7 mouse cellular contexts compared by ENCODE assay signal in genomic region chr3:60494774-60495535, GRCm38 (mm10). TPM values are rescaled to one million over a fixed set of nuclear protein-coding genes. Genes with fewer than 3 reads are reported as not detected.
A peak's percentile ranks its signal among the peaks of the same experiment; 100 is the strongest.
DNase-seq lines count a peak whose midpoint lies in the region; ATAC-seq and TF ChIP-seq lines count a peak whose summit lies in the region.
"Not testable (repeated sequence)": the region's sequence is repeated elsewhere in the genome, so short reads cannot be mapped to it uniquely, and the experiment has no call there.

No protein-coding gene starts in this region.

- peak; percentile 40 for DNase-seq in brain, adult 2 months (ENCODE audit: low read depth, low spot score)
- DNase-seq in forebrain, embryonic 14.5 days (ENCODE audit: low spot score), result peak; percentile 14
- DNase-seq in heart, postnatal 0 days (ENCODE audit: low spot score), result not testable (repeated sequence)

- TF ChIP-seq EP300 in heart, postnatal 0 days (IDR thresholded peaks at IDR 0.05; ENCODE audit: low read depth), result not testable (repeated sequence)

- not testable (repeated sequence) for H3K27ac ChIP-seq in forebrain, embryonic 14.5 days (ENCODE audit: low read depth, low read length); heart, postnatal 0 days (ENCODE audit: low read depth); intestine, embryonic 15.5 days; midbrain, embryonic 12.5 days (replicated peaks); neural tube, embryonic 14.5 days (ENCODE audit: low read depth, low read length)
- peak overlapping the region; percentile 58 for H3K27ac ChIP-seq in liver, embryonic 16.5 days (ENCODE audit: low read length)

- peak; percentile 8; the same call in 1 of the 2 replicates for TF ChIP-seq CTCF in heart, postnatal 0 days (IDR thresholded peaks at IDR 0.05; ENCODE audit: low read depth)

- H3K27me3 ChIP-seq in forebrain, embryonic 14.5 days (replicated peaks; ENCODE audit: control insufficient read depth, insufficient read depth, low read length); heart, postnatal 0 days (ENCODE audit: control insufficient read depth, insufficient read depth, low read length); intestine, embryonic 15.5 days (replicated peaks); liver, embryonic 16.5 days (ENCODE audit: control insufficient read depth, insufficient read depth, low read depth, low read length); midbrain, embryonic 12.5 days; neural tube, embryonic 14.5 days (ENCODE audit: control insufficient read depth, insufficient read depth, low read length): not testable (repeated sequence)

- H3K4me2 ChIP-seq in forebrain, embryonic 14.5 days (ENCODE audit: low read length); intestine, embryonic 15.5 days (replicated peaks); midbrain, embryonic 12.5 days (replicated peaks); neural tube, embryonic 14.5 days (ENCODE audit: low read depth, low read length): not testable (repeated sequence)
- H3K4me2 ChIP-seq in heart, postnatal 0 days (ENCODE audit: low read depth, low read length), result 0 out of 2 replicates have a peak overlapping the region, but pooled peaks have one; percentile 18
- H3K4me2 ChIP-seq in liver, embryonic 16.5 days (ENCODE audit: low read depth, low read length), result peak overlapping the region; percentile 3; the same call in 1 of the 2 replicates

- H3K4me3 ChIP-seq in forebrain, embryonic 14.5 days (ENCODE audit: low read depth, low read length); heart, postnatal 0 days (ENCODE audit: low read depth, low read length); intestine, embryonic 15.5 days (replicated peaks); midbrain, embryonic 12.5 days; neural tube, embryonic 14.5 days (ENCODE audit: low read depth, low read length): not testable (repeated sequence)
- H3K4me3 ChIP-seq in liver, embryonic 16.5 days (ENCODE audit: low read depth, low read length), result peak overlapping the region; percentile 24; the same call in 1 of the 2 replicates

- not testable (repeated sequence) for H3K4me1 ChIP-seq in forebrain, embryonic 14.5 days (ENCODE audit: control insufficient read depth, insufficient read depth, low read length); heart, postnatal 0 days (ENCODE audit: control insufficient read depth, insufficient read depth); intestine, embryonic 15.5 days (replicated peaks); midbrain, embryonic 12.5 days; neural tube, embryonic 14.5 days (ENCODE audit: control insufficient read depth, insufficient read depth, low read length)
- H3K4me1 ChIP-seq in liver, embryonic 16.5 days (ENCODE audit: control insufficient read depth, low read depth, low read length), result peaks cover 14% of the 10 kb centered on the region

- not testable (repeated sequence) for H3K9ac ChIP-seq in forebrain, embryonic 14.5 days (ENCODE audit: low read length); heart, postnatal 0 days (replicated peaks; ENCODE audit: low read depth, low read length); intestine, embryonic 15.5 days; liver, embryonic 16.5 days (ENCODE audit: low read depth, low read length); midbrain, embryonic 12.5 days (replicated peaks); neural tube, embryonic 14.5 days (replicated peaks; ENCODE audit: low read depth, low read length)

- H3K36me3 ChIP-seq in forebrain, embryonic 14.5 days (ENCODE audit: control insufficient read depth, insufficient read depth, low read length); heart, postnatal 0 days (replicated peaks; ENCODE audit: control insufficient read depth, insufficient read depth, low read length); intestine, embryonic 15.5 days; liver, embryonic 16.5 days (ENCODE audit: control insufficient read depth, insufficient read depth); midbrain, embryonic 12.5 days; neural tube, embryonic 14.5 days (ENCODE audit: control insufficient read depth, insufficient read depth, low read length): not testable (repeated sequence)

- peak; percentile 52 for ATAC-seq in forebrain, embryonic 14.5 days
- not testable (repeated sequence) for ATAC-seq in heart, postnatal 0 days (ENCODE audit: insufficient read depth, low read depth)
- 0 out of 2 replicates have a peak, but pooled peaks have one; percentile 11 for ATAC-seq in intestine, embryonic 15.5 days
- ATAC-seq in liver, embryonic 16.5 days (ENCODE audit: low read depth), result peak; percentile 67
- ATAC-seq in midbrain, embryonic 12.5 days (ENCODE audit: low FRiP score, low read depth), result peak; percentile 56
- peak; percentile 82 for ATAC-seq in neural tube, embryonic 14.5 days (ENCODE audit: low read depth)

- not testable (repeated sequence) for H3K9me3 ChIP-seq in forebrain, embryonic 14.5 days (replicated peaks; ENCODE audit: control insufficient read depth, low read length); heart, postnatal 0 days (replicated peaks; ENCODE audit: control insufficient read depth, low read length); intestine, embryonic 15.5 days; liver, embryonic 16.5 days (replicated peaks; ENCODE audit: control insufficient read depth, low read length); midbrain, embryonic 12.5 days; neural tube, embryonic 14.5 days (ENCODE audit: control insufficient read depth, low read length)

- WGBS in forebrain, embryonic 14.5 days, result 84% methylated on average over 7 of the region's 16 CpGs
- WGBS in heart, postnatal 0 days, result 60% methylated on average over 7 of the region's 16 CpGs
- 63% methylated on average over 9 of the region's 16 CpGs for WGBS in intestine, embryonic 15.5 days
- WGBS in liver, embryonic 16.5 days (ENCODE audit: insufficient replicate concordance), result 37% methylated on average over 7 of the region's 16 CpGs
- 50% methylated on average over 8 of the region's 16 CpGs for WGBS in midbrain, embryonic 12.5 days
- WGBS in neural tube, embryonic 14.5 days, result 61% methylated on average over 7 of the region's 16 CpGs

RNA-seq across cellular contexts. Expression of gene Mbnl1, which starts 22.3 kb away (rescaled TPM):
- 43.9 and 56.0 TPM in 2 replicates for polyA plus RNA-seq in forebrain, embryonic 14.5 days (2014; fragmentation: Nextera tagmentation; extraction: Ambion mirVana)
- total RNA-seq in heart, postnatal 0 days (2014; rRNA removed; ENCODE audit: low replicate concordance), result 94.9 and 140 TPM in 2 replicates
- polyA plus RNA-seq in heart, postnatal 0 days (2015; fragmentation: Nextera tagmentation; extraction: Ambion mirVana), result 70.7 and 70.8 TPM in 2 replicates
- 107 and 119 TPM in 2 replicates for polyA plus RNA-seq in intestine, embryonic 15.5 days (2015; fragmentation: Nextera tagmentation; extraction: Ambion mirVana)
- polyA plus RNA-seq in liver, embryonic 16.5 days (2015; fragmentation: Nextera tagmentation; extraction: Ambion mirVana), result 88.6 and 88.7 TPM in 2 replicates
- polyA plus RNA-seq in midbrain, embryonic 12.5 days (2016; fragmentation: Nextera tagmentation; extraction: Ambion mirVana), result 30.5 and 33.3 TPM in 2 replicates
- 63.1 and 76.3 TPM in 2 replicates for polyA plus RNA-seq in neural tube, embryonic 14.5 days (2014; fragmentation: Nextera tagmentation; extraction: Ambion mirVana)
